Mouse (Mus musculus): ENCODE results near the gene Dock6. TPM values are rescaled to one million over a fixed set of nuclear protein-coding genes. Genes with fewer than 3 reads are reported as not detected.

Dock6 gene
- polyA plus RNA-seq, 1 experiment: 12.1 TPM

GRCm38 (mm10) chr9:21835258-21835912 is 17.1 kb downstream of the Dock6 start, which contains the start of gene Angptl8:
Angptl8 (plus strand) TSS chr9:21835510.
- Histone ChIP-seq H3K4me3 (ENCODE audit: insufficient read depth, poor library complexity, severe bottlenecking) (no peak within 1 kb of the TSS), H3K79me2 (ENCODE audit: control insufficient read depth, insufficient read depth) (no peaks in the 10 kb centered on the region), H3ac (ENCODE audit: control insufficient read depth, insufficient read length, low read depth) (no peak within 1 kb of the TSS), H3K79me3 (ENCODE audit: low read depth) (no peaks in the 10 kb centered on the region), H3K36me3 (ENCODE audit: control insufficient read depth, insufficient read depth) (no peaks in the 10 kb centered on the region), H3K27me3 (ENCODE audit: control insufficient read depth, insufficient read depth, insufficient read length) (no peaks in the 10 kb centered on the region)
- TF ChIP-seq USF1 (IDR thresholded peaks at IDR 0.05; ENCODE audit: low read depth) (no peak), MAX (IDR thresholded peaks at IDR 0.05) (no peak), CTCF (IDR thresholded peaks at IDR 0.05; ENCODE audit: control insufficient read depth, insufficient read depth, insufficient read length) (no peak), MYOG (IDR thresholded peaks at IDR 0.05; ENCODE audit: control insufficient read depth, extremely low read depth, insufficient read length) (no peak), MYOD1 (IDR thresholded peaks at IDR 0.05; ENCODE audit: control insufficient read depth, insufficient read length, low read depth) (no peak), FOSL1 (IDR thresholded peaks at IDR 0.05; ENCODE audit: insufficient read depth, low read length, poor library complexity, severe bottlenecking) (no peak), CEBPB (IDR thresholded peaks at IDR 0.05; ENCODE audit: low read depth) (no peak)

- Histone ChIP-seq H3ac (ENCODE audit: control insufficient read depth, insufficient read length, low read depth) (no peak overlapping the region), H3K79me2 (ENCODE audit: control insufficient read depth, insufficient read depth) (no peaks in the 10 kb centered on the region), H3K4me3 (ENCODE audit: insufficient read depth, poor library complexity, severe bottlenecking) (no peak overlapping the region), H3K36me3 (ENCODE audit: control insufficient read depth, insufficient read depth) (no peaks in the 10 kb centered on the region), H3K79me3 (ENCODE audit: low read depth) (no peaks in the 10 kb centered on the region), H3K27me3 (ENCODE audit: control insufficient read depth, insufficient read depth, insufficient read length) (no peaks in the 10 kb centered on the region)
- no peak for TF ChIP-seq CTCF (IDR thresholded peaks at IDR 0.05; ENCODE audit: control insufficient read depth, insufficient read depth, insufficient read length)
- no peak for TF ChIP-seq USF1 (IDR thresholded peaks at IDR 0.05; ENCODE audit: low read depth)
- no peak for TF ChIP-seq MYOG (IDR thresholded peaks at IDR 0.05; ENCODE audit: control insufficient read depth, extremely low read depth, insufficient read length)
- no peak for TF ChIP-seq MYOD1 (IDR thresholded peaks at IDR 0.05; ENCODE audit: control insufficient read depth, insufficient read length, low read depth)
- no peak for TF ChIP-seq MAX (IDR thresholded peaks at IDR 0.05)
- no peak for TF ChIP-seq FOSL1 (IDR thresholded peaks at IDR 0.05; ENCODE audit: insufficient read depth, low read length, poor library complexity, severe bottlenecking)
- no peak for TF ChIP-seq CEBPB (IDR thresholded peaks at IDR 0.05; ENCODE audit: low read depth)
Measured at GRCm38 (mm10) chr9:21831558-21832240, 20.7 kb downstream of the Dock6 start.

- no peak overlapping the region for H3K4me3 ChIP-seq (ENCODE audit: insufficient read depth, poor library complexity, severe bottlenecking)
- no peak overlapping the region for H3ac ChIP-seq (ENCODE audit: control insufficient read depth, insufficient read length, low read depth)
- H3K36me3 ChIP-seq (ENCODE audit: control insufficient read depth, insufficient read depth): no peaks in the 10 kb centered on the region
- H3K79me2 ChIP-seq (ENCODE audit: control insufficient read depth, insufficient read depth): no peaks in the 10 kb centered on the region
- H3K27me3 ChIP-seq (ENCODE audit: control insufficient read depth, insufficient read depth, insufficient read length): no peaks in the 10 kb centered on the region
- no peaks in the 10 kb centered on the region for H3K79me3 ChIP-seq (ENCODE audit: low read depth)
- TF ChIP-seq CTCF (IDR thresholded peaks at IDR 0.05; ENCODE audit: control insufficient read depth, insufficient read depth, insufficient read length) (no peak), CEBPB (IDR thresholded peaks at IDR 0.05; ENCODE audit: low read depth) (no peak), FOSL1 (IDR thresholded peaks at IDR 0.05; ENCODE audit: insufficient read depth, low read length, poor library complexity, severe bottlenecking) (no peak), MYOD1 (IDR thresholded peaks at IDR 0.05; ENCODE audit: control insufficient read depth, insufficient read length, low read depth) (no peak), MAX (IDR thresholded peaks at IDR 0.05) (no peak), MYOG (IDR thresholded peaks at IDR 0.05; ENCODE audit: control insufficient read depth, extremely low read depth, insufficient read length) (no peak), USF1 (IDR thresholded peaks at IDR 0.05; ENCODE audit: low read depth) (no peak)
Measured at GRCm38 (mm10) chr9:21830936-21831335, 21.5 kb downstream of the Dock6 start.

GRCm38 (mm10) chr9:21830461-21830850 is 22.0 kb downstream of the Dock6 start:
- TF ChIP-seq FOSL1 (IDR thresholded peaks at IDR 0.05; ENCODE audit: insufficient read depth, low read length, poor library complexity, severe bottlenecking) (no peak), MYOG (IDR thresholded peaks at IDR 0.05; ENCODE audit: control insufficient read depth, extremely low read depth, insufficient read length) (no peak), MAX (IDR thresholded peaks at IDR 0.05) (no peak), CEBPB (IDR thresholded peaks at IDR 0.05; ENCODE audit: low read depth) (no peak), USF1 (IDR thresholded peaks at IDR 0.05; ENCODE audit: low read depth) (no peak), MYOD1 (IDR thresholded peaks at IDR 0.05; ENCODE audit: control insufficient read depth, insufficient read length, low read depth) (no peak), CTCF (IDR thresholded peaks at IDR 0.05; ENCODE audit: control insufficient read depth, insufficient read depth, insufficient read length) (no peak)
- Histone ChIP-seq H3K4me3 (ENCODE audit: insufficient read depth, poor library complexity, severe bottlenecking) (no peak overlapping the region), H3K79me3 (ENCODE audit: low read depth) (no peaks in the 10 kb centered on the region), H3K79me2 (ENCODE audit: control insufficient read depth, insufficient read depth) (no peaks in the 10 kb centered on the region), H3ac (ENCODE audit: control insufficient read depth, insufficient read length, low read depth) (no peak overlapping the region), H3K36me3 (ENCODE audit: control insufficient read depth, insufficient read depth) (no peaks in the 10 kb centered on the region), H3K27me3 (ENCODE audit: control insufficient read depth, insufficient read depth, insufficient read length) (no peaks in the 10 kb centered on the region)

GRCm38 (mm10) chr9:21829834-21830460 is 22.5 kb downstream of the Dock6 start:
- no peaks in the 10 kb centered on the region for H3K27me3 ChIP-seq (ENCODE audit: control insufficient read depth, insufficient read depth, insufficient read length)
- no peaks in the 10 kb centered on the region for H3K79me3 ChIP-seq (ENCODE audit: low read depth)
- H3K36me3 ChIP-seq (ENCODE audit: control insufficient read depth, insufficient read depth): no peaks in the 10 kb centered on the region
- no peaks in the 10 kb centered on the region for H3K79me2 ChIP-seq (ENCODE audit: control insufficient read depth, insufficient read depth)
- TF ChIP-seq MYOG (IDR thresholded peaks at IDR 0.05; ENCODE audit: control insufficient read depth, extremely low read depth, insufficient read length) (no peak), FOSL1 (IDR thresholded peaks at IDR 0.05; ENCODE audit: insufficient read depth, low read length, poor library complexity, severe bottlenecking) (no peak), CTCF (IDR thresholded peaks at IDR 0.05; ENCODE audit: control insufficient read depth, insufficient read depth, insufficient read length) (no peak), MYOD1 (IDR thresholded peaks at IDR 0.05; ENCODE audit: control insufficient read depth, insufficient read length, low read depth) (no peak), USF1 (IDR thresholded peaks at IDR 0.05; ENCODE audit: low read depth) (no peak), CEBPB (IDR thresholded peaks at IDR 0.05; ENCODE audit: low read depth) (no peak), MAX (IDR thresholded peaks at IDR 0.05) (no peak)
- no peak overlapping the region for H3ac ChIP-seq (ENCODE audit: control insufficient read depth, insufficient read length, low read depth)
- no peak overlapping the region for H3K4me3 ChIP-seq (ENCODE audit: insufficient read depth, poor library complexity, severe bottlenecking)
